Mouse (Mus musculus) spleen, adult 2 months (tissue): ENCODE measurements at regions not wholly inside any gene's neighbourhood (a gene's known extent, or its start where the extent isn't known, plus 50 kb on each side); places are given as distances from the start of the nearest gene placed in this dataset.

Experiments used
- CTCF ChIP-seq: fragments of 200-500 bp; IDR thresholded peaks from 2 replicates; pipeline ENCODE4 v1.5.1; 2011; ENCODE audit warnings: mild to moderate bottlenecking, inconsistent platforms; ENCODE audit not compliant: insufficient read depth, insufficient read length, insufficient replicate concordance; ENCODE audit errors: extremely low read depth
- POLR2A ChIP-seq: fragments of 200-500 bp; IDR thresholded peaks from 2 replicates; pipeline ENCODE4 v1.6.1; 2011; ENCODE audit warnings: low read depth, low read length, inconsistent platforms

DNA sequence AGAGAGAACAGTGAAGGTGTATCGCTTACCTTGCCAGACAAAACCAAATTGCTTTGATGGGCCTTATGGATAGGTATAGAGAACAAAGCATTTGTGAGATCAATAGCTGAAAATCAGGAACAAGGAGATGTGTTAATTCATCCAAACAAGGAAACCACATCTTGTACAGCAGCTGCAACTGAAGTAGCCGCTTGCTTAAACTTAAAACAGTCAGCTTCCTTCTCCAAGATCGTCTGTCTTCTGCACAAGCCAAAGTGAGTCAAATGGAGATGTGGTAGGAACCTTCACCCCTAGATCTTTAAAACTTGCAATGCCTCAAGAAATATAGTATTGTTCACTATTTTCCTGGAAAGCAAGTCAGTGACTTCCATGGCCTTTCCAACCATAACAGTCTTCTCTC, 95.6 kb upstream of the Pcgf5 start:
- no peak for TF ChIP-seq POLR2A
- TF ChIP-seq CTCF = no peak
